Mouse (Mus musculus) olfactory bulb, adult 2 months (tissue): ENCODE data around the gene Olfr716.

Source experiments
- CTCF ChIP-seq: fragments of 200-500 bp; IDR thresholded peaks from 2 replicates; pipeline ENCODE4 v1.5.1; 2012; ENCODE audit warnings: low read depth, mild to moderate bottlenecking, low read length, moderate library complexity; ENCODE audit not compliant: insufficient read depth
- POLR2A ChIP-seq: fragments of 200-500 bp; IDR thresholded peaks from 2 replicates; pipeline ENCODE4 v1.6.1; 2012; ENCODE audit warnings: mild to moderate bottlenecking, low read depth, low read length, moderate library complexity; ENCODE audit not compliant: insufficient read depth

DNA sequence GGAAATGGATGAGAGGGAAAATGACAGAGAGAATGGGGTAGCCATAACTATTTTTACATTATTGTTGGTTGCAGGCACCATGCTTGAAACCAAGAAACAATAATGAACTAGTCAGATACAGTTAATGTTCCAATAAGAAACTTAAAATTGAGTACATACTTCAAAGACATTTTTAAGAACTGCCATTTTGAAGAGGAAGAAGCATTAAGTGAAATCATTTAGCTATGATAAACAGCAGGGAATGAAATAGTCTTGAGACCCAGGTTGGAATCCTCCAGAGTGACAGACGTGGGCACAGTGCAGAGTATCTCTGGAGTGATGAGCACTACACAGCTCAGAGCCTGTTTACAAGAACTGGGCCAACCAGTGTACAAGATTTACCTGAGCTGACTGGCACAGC, 45.2 kb upstream of the Olfr716 start, which contains the start of gene Olfr17:
- no peak for TF ChIP-seq CTCF
- TF ChIP-seq POLR2A: no peak
